Mouse (Mus musculus) brain, adult 2 months (tissue): ENCODE data around the gene Camta1.

ENCODE experiments used
- DNase-seq: peaks from one replicate; pipeline ENCODE4 v3.0.0; 2011; ENCODE audit warnings: low read depth, low spot score

Camta1 gene

DNA sequence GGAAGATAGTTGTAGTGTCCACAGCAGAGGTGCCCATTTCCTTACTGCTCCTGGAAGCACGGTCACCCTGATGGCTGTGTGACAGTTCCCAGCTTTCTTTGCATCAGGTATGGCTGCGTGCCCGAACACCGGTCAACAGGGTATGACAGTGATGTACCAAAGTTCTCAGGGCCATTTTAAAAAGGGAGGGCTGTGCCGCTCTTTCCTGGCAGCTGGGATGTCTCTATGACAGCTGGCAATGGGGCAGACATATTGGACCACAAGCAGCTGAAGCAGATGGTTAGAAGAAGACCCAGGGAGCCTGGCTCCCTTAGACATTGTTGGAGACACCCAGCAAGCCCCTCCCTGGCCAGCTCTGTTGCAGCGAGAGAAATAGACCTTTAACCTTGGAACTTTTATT, 649.7 kb downstream of the Camta1 start:
- no peak for DNase-seq

DNA sequence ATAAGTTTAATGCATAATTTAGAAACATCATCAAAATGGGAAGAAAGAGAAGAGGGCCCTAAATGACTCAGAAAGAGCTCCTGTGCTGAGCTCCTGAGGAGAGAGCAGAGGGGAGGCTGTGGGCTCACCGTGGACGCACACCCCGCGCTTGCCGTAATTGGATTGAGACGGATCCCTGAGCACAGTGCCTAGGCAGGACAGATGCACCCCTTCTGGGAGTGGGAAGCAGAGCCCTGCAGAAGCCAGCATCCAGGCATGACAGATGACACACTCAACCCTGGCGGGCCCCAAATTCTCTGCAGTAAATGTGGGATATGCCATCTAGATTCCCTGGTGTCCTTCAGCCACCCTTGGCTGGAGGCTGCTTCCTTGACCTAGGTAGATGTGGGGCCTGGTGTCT, 654.1 kb downstream of the Camta1 start:
- no peak for DNase-seq

GRCm38 (mm10) chr4:151202891-151203290, 658.8 kb downstream of the Camta1 start:
- DNase-seq: no peak

- peak; percentile 92 for DNase-seq
Measured at GRCm38 (mm10) chr4:151200316-151200715, 661.4 kb downstream of the Camta1 start.

DNA sequence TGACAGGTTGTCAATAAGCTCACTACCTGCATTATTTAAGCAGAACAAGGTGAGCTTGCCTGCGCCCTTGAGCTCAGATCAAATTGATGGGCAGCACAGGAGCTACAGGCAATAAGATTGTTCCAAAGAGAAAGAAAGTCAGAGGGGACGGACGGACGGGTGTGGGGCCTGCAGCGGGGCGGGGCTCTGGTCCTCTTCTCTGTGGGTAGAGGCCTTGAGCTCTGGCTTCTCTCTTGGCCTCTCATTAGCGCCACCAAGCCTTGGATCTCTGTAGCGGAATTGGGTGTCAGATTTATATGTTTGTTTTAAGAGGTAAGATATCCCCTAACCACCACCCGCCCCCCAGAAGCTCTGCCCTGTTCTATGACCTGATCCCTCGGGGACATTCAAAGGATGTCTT, 666.5 kb downstream of the Camta1 start:
- no peak for DNase-seq

DNA sequence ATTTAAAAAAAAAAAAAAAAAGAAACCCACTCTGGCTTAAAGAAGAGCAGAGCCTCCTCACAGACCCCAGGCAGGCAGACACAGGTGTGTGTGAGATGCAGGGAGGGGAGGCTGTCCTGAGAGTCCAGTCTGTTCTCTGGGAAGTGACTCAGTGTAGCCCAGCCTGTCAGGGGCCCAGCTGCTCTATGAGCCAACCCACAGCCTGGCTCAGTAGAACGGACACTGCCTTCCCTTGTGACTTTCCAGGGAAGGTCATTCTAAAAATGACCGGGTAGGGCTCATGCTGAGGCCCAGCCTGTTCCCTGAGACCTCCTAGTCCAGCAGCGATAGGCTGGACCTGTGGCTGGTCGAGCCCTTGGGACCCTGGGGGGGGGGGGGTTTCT, 667.0 kb downstream of the Camta1 start:
- DNase-seq: peak; percentile 62

GRCm38 (mm10) chr4:151194030-151194714, 667.5 kb downstream of the Camta1 start:
- no peak for DNase-seq

DNA sequence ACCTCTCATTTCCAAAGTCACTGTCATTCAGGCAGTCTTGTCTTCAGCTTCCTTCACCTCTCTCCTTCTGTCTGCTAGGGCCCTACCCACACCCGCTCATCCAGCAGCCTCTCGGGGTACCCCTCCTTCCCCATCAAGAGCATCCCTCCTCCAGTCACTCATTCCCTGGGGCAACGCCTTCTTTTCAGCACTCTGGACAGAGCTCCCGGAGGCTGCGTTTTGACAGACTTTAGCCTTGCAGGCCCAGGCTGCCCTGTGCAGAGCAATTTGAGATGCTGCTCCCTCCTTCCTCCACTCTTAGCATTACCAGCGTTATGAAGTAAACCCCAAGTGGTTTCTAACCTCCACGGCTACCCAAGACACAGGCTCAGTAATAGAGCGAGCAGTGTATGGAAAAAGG, 675.2 kb downstream of the Camta1 start:
- peak; percentile 41 for DNase-seq

DNA sequence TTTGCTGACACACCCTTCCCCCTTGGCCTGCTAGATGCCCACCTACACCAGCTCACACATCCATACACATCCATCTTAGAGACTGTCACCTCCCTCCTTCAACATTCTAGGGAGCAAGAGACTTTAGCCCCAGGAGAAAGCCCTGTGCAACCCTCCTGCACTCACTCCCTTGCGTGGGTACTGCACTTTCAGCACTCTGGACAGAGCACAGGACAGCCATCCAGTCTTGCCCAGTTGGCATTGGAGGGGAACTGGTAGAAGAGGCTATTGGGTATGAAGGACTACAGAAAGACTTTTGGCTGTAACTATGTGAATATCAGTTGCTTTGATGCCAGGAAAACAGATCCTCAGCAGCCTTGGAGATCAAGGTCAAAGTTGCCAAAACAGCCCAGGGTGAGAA, 675.9 kb downstream of the Camta1 start:
- DNase-seq: no peak

GRCm38 (mm10) chr4:151180394-151180902, 681.2 kb downstream of the Camta1 start:
- DNase-seq: peak; percentile 41

DNA sequence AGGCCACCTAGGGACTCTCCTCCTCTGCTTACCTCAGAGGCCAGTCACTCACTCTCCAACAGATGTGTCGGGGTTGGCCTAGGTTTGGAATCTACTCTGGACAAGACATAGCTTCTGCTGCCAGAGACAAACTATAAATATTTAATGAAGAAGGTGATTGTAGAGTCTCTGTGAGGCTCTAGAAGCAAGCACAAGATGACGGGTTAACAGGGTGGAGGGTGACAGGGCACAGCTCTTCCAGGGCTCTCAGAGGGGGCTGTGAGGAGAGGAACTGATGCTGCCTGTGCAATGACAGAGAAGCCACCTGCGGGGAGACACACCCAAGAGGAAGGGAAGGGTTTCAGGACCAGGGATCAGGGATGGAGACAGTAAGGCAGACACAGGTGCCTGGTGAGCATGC, 682.0 kb downstream of the Camta1 start:
- no peak for DNase-seq

DNA sequence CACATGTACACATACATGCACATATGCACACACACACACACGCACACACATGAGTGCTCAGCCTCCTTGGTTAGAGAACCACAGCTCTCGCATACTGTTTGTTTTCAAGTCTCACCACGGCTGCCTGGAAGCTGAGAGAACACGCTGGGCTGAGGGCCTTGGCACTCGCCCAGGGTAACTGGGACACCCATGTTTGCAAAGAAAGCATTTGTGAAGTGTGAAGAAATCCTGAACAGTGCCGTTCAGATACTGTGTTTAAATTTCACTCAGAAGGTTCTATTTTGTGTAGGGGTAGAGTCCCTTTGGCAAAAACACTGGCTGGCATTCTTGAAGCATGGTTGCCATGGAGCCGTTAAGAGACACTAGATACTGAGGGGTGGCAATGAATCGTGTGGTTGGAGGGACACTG, 682.7 kb downstream of the Camta1 start:
- DNase-seq: peak; percentile 85

- no peak for DNase-seq
Measured at GRCm38 (mm10) chr4:151172526-151172925, 689.1 kb downstream of the Camta1 start.

GRCm38 (mm10) chr4:151171117-151171516, 690.6 kb downstream of the Camta1 start:
- no peak for DNase-seq

GRCm38 (mm10) chr4:151170658-151171057, 691.0 kb downstream of the Camta1 start:
- DNase-seq: no peak

- DNase-seq: no peak
Measured at GRCm38 (mm10) chr4:151166969-151167368, 694.7 kb downstream of the Camta1 start.

GRCm38 (mm10) chr4:151165539-151165938, 696.1 kb downstream of the Camta1 start:
- DNase-seq: peak; percentile 96

GRCm38 (mm10) chr4:151164309-151164708, 697.4 kb downstream of the Camta1 start:
- DNase-seq: no peak

GRCm38 (mm10) chr4:151161869-151162268, 699.8 kb downstream of the Camta1 start:
- DNase-seq: no peak

DNA sequence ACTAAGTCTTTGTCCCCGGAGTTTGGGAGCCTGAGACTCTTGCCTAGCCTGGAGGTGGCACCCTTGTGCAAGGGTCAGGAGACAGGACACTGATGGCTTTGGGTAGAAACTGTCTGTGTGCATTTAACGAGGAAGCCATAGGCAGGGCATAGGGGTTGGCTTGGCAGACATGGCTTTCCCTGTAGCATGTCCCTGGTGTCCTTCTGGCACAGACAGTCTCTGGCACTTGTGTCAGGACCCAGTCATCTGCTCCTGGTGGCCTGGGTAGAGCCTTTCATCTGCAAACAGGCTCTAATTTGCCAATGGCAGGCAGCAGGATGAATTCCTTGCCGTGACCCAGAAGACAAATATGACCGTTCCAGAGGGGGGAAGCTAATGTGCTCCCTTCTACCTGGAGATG, 700.7 kb downstream of the Camta1 start:
- DNase-seq: peak; percentile 58

DNA sequence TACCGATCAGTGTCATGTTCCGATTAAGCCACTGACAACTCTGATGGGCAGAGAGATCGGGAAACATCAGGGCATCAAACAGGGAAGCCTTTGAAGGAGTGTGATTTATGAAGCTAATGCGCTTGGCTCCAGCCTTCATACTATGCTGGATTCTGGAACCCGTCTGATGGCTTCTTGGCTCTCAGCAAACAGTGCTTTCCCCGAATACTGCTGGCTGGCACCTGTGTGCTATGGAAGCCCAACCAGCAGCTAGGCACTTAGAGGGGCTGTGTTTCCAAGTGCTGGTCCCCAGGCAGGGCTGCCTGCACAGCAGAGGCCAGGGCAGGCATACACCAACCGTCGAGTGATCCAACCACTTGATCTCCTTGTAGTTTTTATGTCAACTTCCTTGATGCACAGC, 701.2 kb downstream of the Camta1 start:
- no peak for DNase-seq

- DNase-seq: no peak
Measured at GRCm38 (mm10) chr4:151158250-151158649, 703.4 kb downstream of the Camta1 start.

GRCm38 (mm10) chr4:151156904-151157303, 704.8 kb downstream of the Camta1 start:
- DNase-seq: peak; percentile 89

DNA sequence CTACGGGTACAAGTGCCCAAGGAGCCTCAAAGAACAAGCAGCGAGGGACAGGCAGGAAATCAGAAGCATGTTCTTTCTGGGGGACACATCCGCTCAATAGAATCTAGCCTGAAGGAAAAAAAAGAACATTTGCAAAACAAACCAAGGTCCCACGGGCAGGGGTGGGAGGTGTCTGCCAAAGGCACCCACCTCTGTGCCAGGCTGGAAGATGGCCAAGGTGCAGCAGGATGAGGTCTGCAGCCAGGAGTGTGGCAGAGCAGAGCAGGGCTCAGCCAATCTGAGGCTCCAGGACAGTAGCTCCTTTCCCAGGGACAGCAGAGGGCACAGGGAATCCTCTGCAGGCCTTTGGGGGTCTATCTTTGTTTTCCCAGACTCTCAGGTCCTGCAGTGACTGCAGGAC, 706.1 kb downstream of the Camta1 start:
- no peak for DNase-seq
